Mouse (Mus musculus) heart, postnatal 25 days (tissue): ENCODE results near the gene Usp48. TPM values are rescaled to one million over a fixed set of nuclear protein-coding genes. Genes with fewer than 3 reads are reported as not detected.

Experiments used
- DNase-seq: peaks from one replicate; pipeline ENCODE4 v3.0.0; 2022; ENCODE audit warnings: low spot score
- intact Hi-C: fragments of 180-260 bp; cut with DNase I; formaldehyde crosslinking; loops from one replicate; pipeline ENCODE4 v1.15.1; 2025
- total RNA-seq, 2 experiments: library from RNA; stranded (reverse); gene quantifications; 2 replicates each; pipeline ENCODE4 v1.2.3; 2021

The Usp48 gene
- total RNA-seq, 2 experiments from 2014 or later = 33.0 to 33.3 TPM

- intact Hi-C loops = no loop called here
- no peak for DNase-seq
Observed at GRCm38 (mm10) chr4:137657674-137658073, 64.1 kb downstream of the Usp48 start.

DNA sequence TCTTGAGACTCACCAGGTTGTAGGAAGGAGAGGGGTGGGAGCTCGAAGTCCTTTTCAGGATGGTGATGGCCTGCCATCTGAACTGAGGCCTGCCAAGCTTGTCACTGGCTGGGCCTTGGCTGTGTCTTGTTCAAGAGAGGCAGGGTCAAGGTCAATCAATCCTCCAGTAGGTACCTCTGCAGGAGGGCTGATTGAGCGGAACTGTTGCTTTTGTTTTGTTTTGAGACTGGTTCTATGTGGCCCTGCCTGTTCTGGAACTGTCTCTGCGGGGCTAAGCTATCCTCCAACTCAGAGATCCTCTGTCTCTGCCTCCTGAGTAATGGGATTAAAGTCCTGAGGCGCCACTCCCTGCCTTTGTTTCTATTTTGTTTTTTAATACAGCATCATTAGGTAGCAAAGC is 66.0 kb downstream of the Usp48 start:
- DNase-seq = no peak
- intact Hi-C loops = no loop called here

DNA sequence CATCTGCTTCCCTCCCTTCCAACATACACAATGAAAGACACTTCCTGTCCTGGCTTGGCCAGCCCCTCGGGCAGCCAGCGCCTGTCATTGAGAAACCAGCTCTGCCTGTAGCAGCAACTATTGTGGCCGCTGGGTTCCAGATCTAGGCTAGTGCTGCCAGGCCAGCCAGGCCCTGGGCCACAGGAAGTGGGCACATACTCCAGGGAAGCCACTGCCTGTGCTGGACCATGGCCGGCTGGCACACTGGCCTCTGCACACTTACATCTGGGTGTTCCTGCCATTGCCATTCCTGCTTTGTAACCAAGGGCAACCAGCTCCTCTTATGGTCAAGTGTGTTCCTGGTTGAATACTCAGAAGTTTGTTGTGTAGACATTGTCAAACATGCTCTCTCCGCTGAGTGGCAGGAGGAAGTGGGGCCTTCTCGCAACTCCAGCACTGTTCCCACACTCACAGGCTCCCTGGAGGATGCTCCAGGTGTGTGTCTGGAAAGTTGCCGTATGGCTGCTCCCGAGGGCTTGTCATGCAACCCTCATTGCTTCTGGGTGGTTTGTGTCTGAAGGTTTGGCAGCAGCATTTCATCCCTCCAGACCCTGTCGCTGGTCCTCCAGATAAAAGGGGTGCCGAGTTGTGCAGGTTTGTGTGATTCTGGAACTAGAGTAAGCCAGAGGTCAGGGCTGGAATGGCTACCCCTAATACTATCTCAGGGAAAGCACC is 67.0 kb downstream of the Usp48 start:
- intact Hi-C loops = no loop called here
- no peak for DNase-seq

- no peak for DNase-seq
- intact Hi-C loops = no loop called here
Observed at GRCm38 (mm10) chr4:137661078-137661450, 67.5 kb downstream of the Usp48 start.

DNA sequence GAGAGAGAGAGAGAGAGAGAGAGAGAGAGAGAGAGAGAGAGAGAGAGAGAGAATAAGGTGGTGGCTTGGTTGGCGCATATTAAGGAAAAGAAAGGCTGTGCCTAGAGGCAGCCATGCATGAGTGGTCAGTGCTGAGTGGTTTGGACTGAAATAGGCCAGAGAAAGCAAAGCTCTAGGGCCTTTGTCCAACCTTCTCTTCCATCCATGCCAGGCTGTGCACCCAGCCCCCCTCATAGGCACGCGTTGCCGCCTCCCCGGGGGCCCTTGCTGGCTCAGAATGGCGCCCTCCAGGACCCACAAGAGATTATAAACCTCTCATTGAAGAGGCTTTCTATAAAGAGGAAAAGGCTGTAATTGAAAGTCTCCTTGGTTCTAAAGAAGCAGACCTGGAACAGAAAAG is 68.0 kb downstream of the Usp48 start:
- no peak for DNase-seq
- intact Hi-C loops = no loop called here

DNA sequence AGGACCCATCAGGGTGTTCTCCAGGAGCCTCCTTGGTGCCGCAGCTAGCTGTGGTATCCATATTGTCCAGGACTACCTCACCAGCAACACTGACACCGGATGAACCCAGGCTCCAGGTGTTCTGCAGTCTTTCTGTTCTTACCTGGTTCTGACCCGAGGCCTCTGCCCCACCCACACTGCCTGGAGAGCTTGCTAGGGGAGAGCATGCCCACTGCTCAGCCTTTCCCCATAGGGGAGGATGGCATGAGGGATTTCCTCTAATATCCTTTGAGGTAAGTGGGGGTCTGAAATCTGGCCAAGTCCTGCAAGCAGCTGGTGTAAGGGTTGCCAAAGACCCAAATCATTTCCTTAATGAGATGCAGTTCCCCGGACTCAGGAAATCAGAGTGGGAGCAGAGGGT is 69.9 kb downstream of the Usp48 start:
- intact Hi-C loops = no loop called here
- no peak for DNase-seq

- intact Hi-C loops = no loop called here
- no peak for DNase-seq
Observed at GRCm38 (mm10) chr4:137664433-137664979, 71.0 kb downstream of the Usp48 start, which contains the start of gene Rap1gap. Rap1gap (plus strand) TSS chr4:137664726.

GRCm38 (mm10) chr4:137664980-137665675 is 71.6 kb downstream of the Usp48 start:
- no peak for DNase-seq

DNA sequence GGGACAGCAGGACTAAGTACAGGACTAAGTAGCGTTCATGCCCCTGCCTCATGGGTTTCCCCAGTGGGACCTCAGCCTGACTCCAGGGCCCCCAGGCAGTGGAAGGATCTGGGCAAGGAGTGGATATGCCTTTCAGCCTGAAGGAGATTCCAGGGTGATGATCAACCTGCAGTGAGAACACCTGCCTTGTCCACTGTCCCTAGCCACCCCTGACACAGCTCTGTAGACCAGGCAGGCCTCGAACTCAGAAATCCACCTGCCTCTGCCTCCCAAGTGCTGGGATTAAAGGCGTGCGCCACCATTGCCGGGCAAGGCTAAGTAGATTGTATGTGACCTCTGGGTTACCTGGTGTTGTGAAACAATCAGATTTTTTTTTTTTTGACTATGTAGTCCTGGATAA is 72.2 kb downstream of the Usp48 start:
- intact Hi-C loops = no loop called here
- no peak for DNase-seq

More at GRCm38 (mm10) chr4:137664980-137665675, 71.6 kb downstream of the Usp48 start:
- intact Hi-C loops = no loop called here

DNA sequence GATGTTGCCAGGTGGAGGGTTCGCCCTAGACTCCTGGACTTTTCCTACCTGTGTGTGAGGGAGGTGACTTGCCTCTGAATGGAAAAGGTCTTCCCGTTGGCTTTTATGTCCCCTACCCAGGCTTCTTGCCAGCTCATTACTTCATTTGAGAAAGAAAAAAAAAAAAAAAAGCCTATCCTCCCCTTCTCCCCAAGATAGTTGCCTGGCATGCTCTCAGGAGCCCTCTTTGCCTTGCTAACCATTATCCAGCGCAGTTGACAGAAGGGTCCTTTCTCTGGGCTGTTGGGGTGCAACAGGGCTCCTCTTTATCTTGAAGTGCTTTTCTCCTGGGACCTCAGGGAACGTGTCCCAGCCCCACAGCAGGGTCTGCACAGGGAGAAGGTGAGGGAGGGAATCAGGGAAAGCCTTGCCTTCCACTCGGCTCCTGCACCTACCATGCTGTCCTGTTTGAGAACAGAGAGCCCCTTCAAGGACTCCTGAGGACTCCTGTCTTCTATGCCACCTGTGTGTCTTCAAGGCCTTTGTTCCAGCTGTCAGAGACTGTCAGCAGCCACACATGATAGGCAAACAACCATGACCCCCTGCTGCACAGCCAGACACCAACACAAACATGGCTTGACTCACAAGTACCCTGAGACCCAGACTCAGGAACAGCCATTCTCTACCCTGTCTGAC is 72.9 kb downstream of the Usp48 start:
- intact Hi-C loops = no loop called here
- no peak for DNase-seq

- no peak for DNase-seq
- intact Hi-C loops = no loop called here
Observed at GRCm38 (mm10) chr4:137666958-137667345, 73.4 kb downstream of the Usp48 start.

GRCm38 (mm10) chr4:137667747-137668146 is 74.2 kb downstream of the Usp48 start:
- intact Hi-C loops = no loop called here
- DNase-seq = no peak

GRCm38 (mm10) chr4:137671711-137672500 is 78.4 kb downstream of the Usp48 start:
- no peak for DNase-seq
- intact Hi-C loops = no loop called here

GRCm38 (mm10) chr4:137675566-137675965 is 82.0 kb downstream of the Usp48 start:
- no peak for DNase-seq
- intact Hi-C loops = no loop called here

- intact Hi-C loops = loop anchor here (1.0 kb wide), 1 partner anchor 46 kb away; no protein-coding TSS in a partner anchor
- DNase-seq = peak; percentile 35
Observed at GRCm38 (mm10) chr4:137676057-137676456, 82.5 kb downstream of the Usp48 start.

GRCm38 (mm10) chr4:137676700-137677484 is 83.3 kb downstream of the Usp48 start:
- intact Hi-C loops = loop anchor here (1.0 kb wide), 1 partner anchor 45 kb away; no protein-coding TSS in a partner anchor
- no peak for DNase-seq

GRCm38 (mm10) chr4:137677906-137678305 is 84.4 kb downstream of the Usp48 start:
- intact Hi-C loops = no loop called here
- DNase-seq = no peak

DNA sequence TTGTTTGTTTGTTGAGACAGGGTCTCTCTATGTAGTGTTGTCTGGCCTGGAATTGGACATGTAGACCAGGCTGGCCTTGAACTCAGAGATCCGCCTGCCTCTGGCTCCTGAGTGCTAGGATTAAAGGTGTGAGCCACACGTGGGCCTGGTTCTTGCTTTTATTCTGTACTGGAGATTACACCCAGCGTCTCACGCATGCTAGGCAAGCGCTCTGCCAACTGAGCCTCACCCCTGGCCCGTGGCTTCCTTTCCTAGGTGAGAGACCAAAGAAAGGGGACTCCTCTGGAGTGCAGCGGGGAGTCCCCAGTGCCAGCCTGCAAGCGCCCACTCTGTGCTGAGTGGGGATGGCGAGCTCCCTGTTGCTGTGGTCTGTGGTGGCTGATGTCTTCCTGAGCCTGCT is 85.0 kb downstream of the Usp48 start:
- DNase-seq = no peak
- intact Hi-C loops = no loop called here

- intact Hi-C loops = loop anchor here (5.0 kb wide), 1 partner anchor 157 kb away; no protein-coding TSS in a partner anchor
- DNase-seq = no peak
Observed at GRCm38 (mm10) chr4:137679979-137680550, 86.5 kb downstream of the Usp48 start.
